Mouse (Mus musculus): Measurements from ENCODE around the gene Gm10837. TPM values are rescaled to one million over a fixed set of nuclear protein-coding genes. Genes with fewer than 3 reads are reported as not detected.

The Gm10837 gene
- not detected for polyA plus RNA-seq (2014; fragmentation: Illumina TruSeq; extraction: RNeasy Lipid Tissue Mini Kit (QIAGEN cat#74804); ENCODE audit: low read depth, low replicate concordance)

GRCm38 (mm10) chr14:122490441-122491328 is at the start of gene Gm10837:
Gm10837 (plus strand) TSS chr14:122490586.

DNA sequence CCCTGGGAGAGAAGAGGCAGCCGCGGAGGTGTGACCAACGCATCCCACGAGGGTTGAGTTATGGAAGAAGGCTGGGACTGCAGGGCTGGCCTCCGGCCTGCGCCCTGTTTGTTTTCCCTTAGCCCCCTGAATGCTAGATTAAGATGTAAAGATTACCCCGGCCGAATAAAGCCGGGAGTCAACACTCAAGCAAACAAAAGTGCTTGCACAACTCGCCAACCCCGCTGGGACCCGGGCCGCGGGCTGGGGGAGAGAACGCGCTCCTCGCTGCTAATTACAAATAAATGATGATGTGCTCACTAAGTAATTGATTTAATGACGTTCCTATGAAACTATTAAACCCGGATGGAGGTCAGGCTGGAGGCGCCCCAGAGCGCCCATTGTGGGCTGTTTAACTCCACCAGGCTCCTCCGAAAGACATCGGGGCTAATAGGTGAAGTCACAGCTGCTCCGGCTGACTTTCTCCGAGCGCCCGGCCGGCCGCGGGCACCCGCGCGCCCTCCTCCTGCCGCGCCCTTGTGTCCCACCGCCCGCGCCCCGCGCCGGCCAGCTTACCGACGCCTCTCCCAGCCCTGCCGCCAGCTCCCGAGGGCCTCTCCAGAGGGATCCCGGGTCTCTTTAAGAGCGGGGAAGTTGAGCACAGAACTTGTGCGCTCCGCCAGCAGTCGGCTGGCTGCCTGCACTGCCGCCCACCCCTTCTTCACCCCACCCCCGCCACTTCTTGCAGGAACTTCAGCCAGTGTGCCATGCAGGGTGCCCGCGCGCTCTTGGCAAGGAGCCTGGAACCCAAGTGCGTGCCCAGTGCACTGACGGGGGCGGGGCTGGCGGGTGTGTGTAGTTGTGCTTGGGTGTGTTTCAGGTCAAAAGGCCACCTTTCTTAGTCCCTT is 39.6 kb upstream of the Gm10837 start, which contains the start of gene Gm5089:
TSS of gene Gm5089 (minus strand) at position 620 of the 887 bp plus-strand sequence.

DNA sequence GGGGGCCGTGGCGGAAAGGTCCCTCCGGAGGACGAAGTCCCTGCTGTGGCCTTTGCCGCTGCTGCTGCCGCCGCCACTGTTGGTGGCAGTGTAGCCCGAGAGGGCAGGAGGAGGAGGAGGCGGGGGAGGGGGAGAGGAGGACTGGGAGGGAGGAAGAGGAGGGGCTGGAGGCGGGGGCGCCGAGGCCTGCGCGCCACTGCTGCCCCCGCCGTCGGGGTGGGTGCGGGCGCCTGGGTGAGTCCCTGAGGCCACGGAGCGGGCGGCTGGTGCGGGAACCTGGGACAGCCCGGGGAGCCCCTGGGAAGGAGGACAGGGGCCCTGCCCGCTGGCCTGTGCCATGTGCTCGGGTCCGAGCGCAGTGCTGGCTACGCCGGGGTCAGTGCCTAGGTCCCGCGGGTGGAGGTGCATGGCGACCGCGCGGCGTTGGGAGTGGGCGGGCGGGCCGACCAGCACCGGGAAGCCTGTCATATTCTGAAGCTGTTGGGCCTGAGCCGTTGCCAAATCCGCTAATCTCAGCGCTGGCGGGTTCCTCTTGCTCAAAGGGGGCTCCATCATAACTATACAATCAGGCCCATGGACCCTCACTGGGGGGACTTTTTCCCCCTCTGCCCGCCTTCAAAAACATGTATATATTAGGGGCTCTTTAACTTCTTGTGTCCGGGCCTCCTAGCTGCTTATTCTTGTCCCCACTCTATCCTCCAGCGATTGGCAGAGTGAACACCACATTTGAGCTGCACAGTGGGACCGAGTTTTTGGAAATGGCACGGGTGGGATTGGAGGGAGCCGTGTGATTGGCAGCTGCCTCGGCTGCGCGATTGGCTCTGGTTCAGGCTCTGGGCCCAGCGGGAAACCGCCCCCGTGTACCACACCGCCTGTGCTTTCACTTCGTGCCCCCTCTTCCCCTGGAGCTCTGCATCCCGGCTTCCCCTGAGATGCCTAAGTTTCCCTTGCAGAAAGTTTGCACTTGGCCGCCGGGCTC is 25.3 kb upstream of the Gm10837 start, which contains the start of gene Zic5:
TSS of gene Zic5 (minus strand) at position 915 of the 979 bp plus-strand sequence.

GRCm38 (mm10) chr14:122474891-122475556 is 15.4 kb upstream of the Gm10837 start, which contains the start of gene Zic2:
Zic2 (plus strand) TSS chr14:122475435.

DNA sequence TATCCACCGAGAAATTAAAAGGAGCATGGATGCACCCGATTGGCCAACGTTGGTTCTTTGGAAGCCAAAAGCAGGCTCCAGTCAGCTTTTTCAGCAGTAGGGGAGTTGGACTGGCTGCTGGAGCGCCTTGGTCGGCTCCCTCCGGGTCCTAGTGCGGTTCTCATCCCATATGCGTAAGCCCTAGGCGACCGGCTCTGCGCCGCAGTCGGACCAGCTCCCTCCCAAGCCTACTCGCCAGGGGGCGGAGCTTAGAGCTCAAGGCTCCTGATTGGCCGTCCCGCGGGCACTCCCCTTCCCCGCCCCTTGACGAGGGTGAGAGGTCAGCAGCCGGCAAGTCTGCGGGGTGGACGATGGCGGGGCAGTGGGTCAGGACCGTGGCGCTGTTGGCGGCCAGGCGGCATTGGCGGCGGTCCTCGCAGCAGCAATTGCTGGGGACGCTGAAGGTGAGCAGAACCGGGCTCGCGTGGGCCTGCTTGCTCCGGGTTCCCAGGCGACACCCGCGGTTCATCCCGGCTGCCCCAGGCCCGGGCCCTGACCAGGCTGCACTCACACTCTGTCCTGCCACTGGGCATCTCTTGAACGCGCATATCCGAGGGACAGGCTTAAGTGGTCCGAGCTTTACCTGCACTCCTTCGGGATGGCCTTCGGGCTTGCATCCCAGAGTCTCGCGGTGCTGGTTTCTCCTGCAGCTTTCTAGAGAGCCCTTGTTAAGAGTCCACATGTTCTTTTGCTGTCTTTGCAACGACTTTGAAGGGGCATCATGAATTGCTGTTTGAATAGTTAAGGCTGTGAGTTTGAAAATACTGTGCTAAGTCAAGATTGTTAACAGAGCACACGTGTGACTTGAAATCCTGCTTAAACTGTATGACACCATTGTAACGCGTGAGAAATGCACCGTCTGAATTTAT is 43.9 kb downstream of the Gm10837 start, which contains the start of gene Pcca:
TSS of gene Pcca (plus strand) at position 308 of the 908 bp plus-strand sequence.

Other genes with a start within 250 kb of the Gm10837 start
- not detected for gene Gm5089, start 39.5 kb upstream of the Gm10837 start, polyA plus RNA-seq (2014; fragmentation: Illumina TruSeq; extraction: RNeasy Lipid Tissue Mini Kit (QIAGEN cat#74804); ENCODE audit: low read depth, low replicate concordance)
- not detected for gene Zic5, start 24.9 kb upstream of the Gm10837 start, polyA plus RNA-seq (2014; fragmentation: Illumina TruSeq; extraction: RNeasy Lipid Tissue Mini Kit (QIAGEN cat#74804); ENCODE audit: low read depth, low replicate concordance)
- not detected for gene Zic2, start 15.2 kb upstream of the Gm10837 start, polyA plus RNA-seq (2014; fragmentation: Illumina TruSeq; extraction: RNeasy Lipid Tissue Mini Kit (QIAGEN cat#74804); ENCODE audit: low read depth, low replicate concordance)
- 128 TPM for gene Pcca, start 43.7 kb downstream of the Gm10837 start, polyA plus RNA-seq (2014; fragmentation: Illumina TruSeq; extraction: RNeasy Lipid Tissue Mini Kit (QIAGEN cat#74804); ENCODE audit: low read depth, low replicate concordance)

Measured in adrenal gland, adult 10 weeks (tissue).